Mouse (Mus musculus): ENCODE measurements around the gene Prcp. TPM values are rescaled to one million over a fixed set of nuclear protein-coding genes. Genes with fewer than 3 reads are reported as not detected.

Gene Prcp
- polyA plus RNA-seq, 1 experiment from 2014 or later, result 33.6 TPM

DNA sequence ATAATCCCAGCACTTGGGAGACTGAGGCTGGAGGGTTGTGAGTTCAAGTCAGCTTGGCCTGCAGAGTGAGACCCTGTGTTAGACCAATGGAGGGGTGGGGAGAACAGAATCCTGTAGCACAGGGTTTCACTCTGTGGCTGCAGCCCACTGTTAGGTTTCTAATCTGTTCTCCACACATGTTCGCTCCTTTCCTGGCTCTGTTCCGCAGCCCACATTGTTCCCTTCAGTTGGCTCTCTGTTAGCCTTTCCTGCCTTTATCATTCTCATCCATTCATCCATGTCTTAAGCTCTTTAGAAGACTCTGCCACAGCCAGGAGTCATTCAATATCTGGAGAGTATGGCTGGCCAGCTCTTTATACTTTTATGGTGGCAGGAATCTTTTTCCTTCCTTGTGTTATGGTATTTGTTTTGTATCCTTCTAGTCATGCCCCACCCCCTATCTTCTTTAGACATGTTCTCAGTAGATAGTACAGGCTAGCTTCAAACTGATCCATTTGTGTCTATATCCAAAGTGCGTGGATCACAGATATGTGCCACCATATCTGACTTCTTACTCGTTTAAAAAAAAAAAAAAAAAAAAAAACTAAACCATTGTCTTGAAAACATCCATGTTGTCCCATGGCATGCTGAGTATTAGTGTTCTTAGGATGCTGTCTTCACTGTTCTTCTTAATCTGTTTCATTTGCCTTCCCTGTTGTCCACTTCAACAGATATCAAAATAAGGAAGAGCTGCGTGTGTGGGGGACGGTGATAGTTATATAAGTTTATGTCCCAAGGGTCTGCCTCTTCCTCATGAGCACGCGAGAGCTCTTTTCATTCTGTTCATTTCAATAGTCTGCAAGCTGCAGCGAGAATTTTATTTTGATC is 9.8 kb downstream of the Prcp start:
- no peaks in the 10 kb centered on the region for H3K9me3 ChIP-seq (ENCODE audit: control insufficient read depth, low read length)
- 0 out of 2 replicates have a peak overlapping the region, but pooled peaks have one; percentile 6 for H3K9ac ChIP-seq (ENCODE audit: low read depth, low read length)
- peaks cover 45% of the 10 kb centered on the region for H3K4me1 ChIP-seq (replicated peaks; ENCODE audit: control insufficient read depth, insufficient read depth, low read length)
- no peaks in the 10 kb centered on the region for H3K36me3 ChIP-seq (ENCODE audit: control insufficient read depth, insufficient read depth, low read length)
- H3K27ac ChIP-seq (ENCODE audit: low read depth, low read length), result peak overlapping the region; percentile 81
- ATAC-seq (replicated peaks; ENCODE audit: low FRiP score) (peak; percentile 91), DNase-seq (ENCODE audit: low spot score) (no peak)
- no peak overlapping the region for H3K4me3 ChIP-seq (ENCODE audit: low read depth, low read length)
- WGBS, result 56% methylated on average over 9 of the region's 9 CpGs
- H3K4me2 ChIP-seq, result peak overlapping the region; percentile 46
- H3K27me3 ChIP-seq (replicated peaks; ENCODE audit: control insufficient read depth, insufficient read depth, low read length), result no peaks in the 10 kb centered on the region

DNA sequence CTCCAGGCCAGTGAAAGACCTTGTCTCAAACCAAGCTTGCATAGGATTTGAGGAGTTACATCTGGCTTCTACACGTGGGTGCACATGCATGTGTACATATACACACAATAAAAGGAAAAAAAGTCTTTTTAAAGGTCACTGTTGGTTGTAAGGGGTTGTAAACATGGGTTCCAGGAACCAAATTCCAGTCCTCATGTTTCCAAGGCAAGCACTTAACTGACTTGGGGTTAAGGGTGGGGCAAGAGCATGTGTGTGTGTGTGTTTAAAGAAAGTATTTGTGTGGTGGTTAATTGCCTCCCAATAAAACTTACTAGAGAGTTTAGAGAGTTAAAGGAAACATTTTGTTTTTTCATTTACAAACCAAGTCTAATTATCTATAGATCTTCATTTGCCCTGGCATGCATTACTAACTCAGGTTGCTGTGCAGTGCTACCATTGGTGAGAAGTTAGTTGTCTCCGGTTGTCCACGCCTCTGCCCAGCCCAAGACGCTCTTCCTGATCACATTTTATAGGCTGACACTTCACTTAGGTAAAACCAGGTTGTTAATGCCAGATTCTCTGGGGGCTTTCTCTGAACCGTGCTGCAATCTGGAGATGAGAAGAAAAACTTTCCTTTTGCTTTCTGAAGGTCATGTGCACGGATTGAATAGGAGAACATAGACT is 10.9 kb downstream of the Prcp start:
- Histone ChIP-seq H3K4me3 (ENCODE audit: low read depth, low read length) (no peak overlapping the region), H3K4me2 (peak overlapping the region; percentile 46), H3K27ac (ENCODE audit: low read depth, low read length) (peak overlapping the region; percentile 81), H3K36me3 (ENCODE audit: control insufficient read depth, insufficient read depth, low read length) (no peaks in the 10 kb centered on the region), H3K27me3 (replicated peaks; ENCODE audit: control insufficient read depth, insufficient read depth, low read length) (no peaks in the 10 kb centered on the region), H3K4me1 (replicated peaks; ENCODE audit: control insufficient read depth, insufficient read depth, low read length) (peaks cover 45% of the 10 kb centered on the region), H3K9ac (ENCODE audit: low read depth, low read length) (no peak overlapping the region), H3K9me3 (ENCODE audit: control insufficient read depth, low read length) (no peaks in the 10 kb centered on the region)
- WGBS, result 80% methylated on average over 6 of the region's 6 CpGs
- ATAC-seq (replicated peaks; ENCODE audit: low FRiP score) (no peak), DNase-seq (ENCODE audit: low spot score) (no peak)

DNA sequence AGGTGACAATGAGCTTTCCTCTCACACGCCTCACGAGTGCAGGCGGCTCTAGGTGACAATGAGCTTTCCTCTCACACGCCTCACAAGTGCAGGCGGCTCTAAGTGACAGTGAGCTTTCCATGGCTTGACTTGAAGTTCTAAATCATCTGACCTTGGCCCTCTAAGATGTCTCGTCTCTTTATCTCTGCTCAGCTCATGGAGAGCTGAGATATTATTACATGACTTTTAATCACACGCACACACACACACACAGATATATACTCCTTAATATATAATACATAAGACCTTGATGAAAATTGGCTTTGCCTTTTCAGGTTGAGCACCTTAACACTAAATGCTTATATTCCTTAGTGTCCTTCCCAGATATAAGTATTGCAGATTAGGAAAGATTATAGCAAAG is 12.5 kb downstream of the Prcp start:
- H3K4me2 ChIP-seq, result peak overlapping the region; percentile 13; the same call in 1 of the 2 replicates
- no peaks in the 10 kb centered on the region for H3K9me3 ChIP-seq (ENCODE audit: control insufficient read depth, low read length)
- peaks cover 42% of the 10 kb centered on the region for H3K4me1 ChIP-seq (replicated peaks; ENCODE audit: control insufficient read depth, insufficient read depth, low read length)
- H3K9ac ChIP-seq (ENCODE audit: low read depth, low read length), result no peak overlapping the region
- peak overlapping the region; percentile 8; the same call in 1 of the 2 replicates for H3K27ac ChIP-seq (ENCODE audit: low read depth, low read length)
- WGBS, result 66% methylated on average over 7 of the region's 7 CpGs
- ATAC-seq (replicated peaks; ENCODE audit: low FRiP score) (peak; percentile 56), DNase-seq (ENCODE audit: low spot score) (no peak)
- H3K4me3 ChIP-seq (ENCODE audit: low read depth, low read length), result no peak overlapping the region
- H3K36me3 ChIP-seq (ENCODE audit: control insufficient read depth, insufficient read depth, low read length), result no peaks in the 10 kb centered on the region
- no peaks in the 10 kb centered on the region for H3K27me3 ChIP-seq (replicated peaks; ENCODE audit: control insufficient read depth, insufficient read depth, low read length)

DNA sequence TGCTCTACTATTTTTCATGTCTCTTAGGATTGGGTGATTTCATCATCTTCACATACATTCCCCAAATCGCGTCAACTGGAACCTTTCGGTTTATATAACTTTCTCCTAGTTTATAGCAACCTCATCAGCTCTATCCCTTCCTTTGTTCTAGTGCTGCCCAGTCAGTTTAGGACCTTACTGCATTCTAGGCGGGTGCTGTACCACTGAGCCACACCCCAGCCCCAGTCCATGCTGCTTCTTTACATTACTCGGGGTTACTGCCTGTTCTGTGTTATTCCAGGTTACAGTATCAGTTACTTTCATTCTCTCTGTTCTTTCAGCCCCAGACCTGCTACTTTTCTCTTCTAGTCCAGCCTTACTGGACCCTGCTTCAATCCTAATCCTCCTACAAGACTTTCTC is 13.0 kb downstream of the Prcp start:
- ATAC-seq (replicated peaks; ENCODE audit: low FRiP score) (0 out of 2 replicates have a peak, but pooled peaks have one; percentile 29), DNase-seq (ENCODE audit: low spot score) (no peak)
- no peaks in the 10 kb centered on the region for H3K36me3 ChIP-seq (ENCODE audit: control insufficient read depth, insufficient read depth, low read length)
- peak overlapping the region; percentile 8; the same call in 1 of the 2 replicates for H3K27ac ChIP-seq (ENCODE audit: low read depth, low read length)
- 79% methylated on average over 5 of the region's 5 CpGs for WGBS
- no peaks in the 10 kb centered on the region for H3K27me3 ChIP-seq (replicated peaks; ENCODE audit: control insufficient read depth, insufficient read depth, low read length)
- no peak overlapping the region for H3K4me3 ChIP-seq (ENCODE audit: low read depth, low read length)
- no peak overlapping the region for H3K9ac ChIP-seq (ENCODE audit: low read depth, low read length)
- H3K4me1 ChIP-seq (replicated peaks; ENCODE audit: control insufficient read depth, insufficient read depth, low read length), result peaks cover 42% of the 10 kb centered on the region
- no peaks in the 10 kb centered on the region for H3K9me3 ChIP-seq (ENCODE audit: control insufficient read depth, low read length)
- H3K4me2 ChIP-seq, result no peak overlapping the region

DNA sequence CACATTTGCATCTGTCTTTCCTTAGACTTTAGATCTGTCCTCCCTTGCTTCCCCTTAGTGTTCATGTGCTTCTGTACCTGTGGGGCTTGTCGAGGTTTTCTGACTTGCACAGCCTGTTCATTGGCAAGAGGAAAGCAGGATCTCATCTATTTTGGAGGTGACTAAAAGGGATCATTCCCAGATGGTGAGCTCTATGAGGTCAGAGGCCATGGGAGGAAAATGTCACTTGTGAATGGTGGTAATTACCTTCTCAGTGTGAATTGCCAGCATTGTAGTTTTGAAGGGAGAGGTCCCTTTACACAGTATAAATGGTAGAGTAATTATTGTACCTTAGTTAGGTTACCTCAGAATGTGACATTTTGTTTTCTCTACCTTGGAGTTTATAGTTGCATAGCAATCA is 15.9 kb downstream of the Prcp start:
- Histone ChIP-seq H3K9me3 (ENCODE audit: control insufficient read depth, low read length) (no peaks in the 10 kb centered on the region), H3K9ac (ENCODE audit: low read depth, low read length) (no peak overlapping the region), H3K4me3 (ENCODE audit: low read depth, low read length) (no peak overlapping the region), H3K4me1 (replicated peaks; ENCODE audit: control insufficient read depth, insufficient read depth, low read length) (peaks cover 18% of the 10 kb centered on the region), H3K27me3 (replicated peaks; ENCODE audit: control insufficient read depth, insufficient read depth, low read length) (no peaks in the 10 kb centered on the region), H3K4me2 (no peak overlapping the region), H3K27ac (ENCODE audit: low read depth, low read length) (0 out of 2 replicates have a peak overlapping the region, but pooled peaks have one; percentile 22), H3K36me3 (ENCODE audit: control insufficient read depth, insufficient read depth, low read length) (no peaks in the 10 kb centered on the region)
- ATAC-seq (replicated peaks; ENCODE audit: low FRiP score) (no peak), DNase-seq (ENCODE audit: low spot score) (no peak)
- WGBS, result 73% methylated on average over 1 of the region's 1 CpGs

DNA sequence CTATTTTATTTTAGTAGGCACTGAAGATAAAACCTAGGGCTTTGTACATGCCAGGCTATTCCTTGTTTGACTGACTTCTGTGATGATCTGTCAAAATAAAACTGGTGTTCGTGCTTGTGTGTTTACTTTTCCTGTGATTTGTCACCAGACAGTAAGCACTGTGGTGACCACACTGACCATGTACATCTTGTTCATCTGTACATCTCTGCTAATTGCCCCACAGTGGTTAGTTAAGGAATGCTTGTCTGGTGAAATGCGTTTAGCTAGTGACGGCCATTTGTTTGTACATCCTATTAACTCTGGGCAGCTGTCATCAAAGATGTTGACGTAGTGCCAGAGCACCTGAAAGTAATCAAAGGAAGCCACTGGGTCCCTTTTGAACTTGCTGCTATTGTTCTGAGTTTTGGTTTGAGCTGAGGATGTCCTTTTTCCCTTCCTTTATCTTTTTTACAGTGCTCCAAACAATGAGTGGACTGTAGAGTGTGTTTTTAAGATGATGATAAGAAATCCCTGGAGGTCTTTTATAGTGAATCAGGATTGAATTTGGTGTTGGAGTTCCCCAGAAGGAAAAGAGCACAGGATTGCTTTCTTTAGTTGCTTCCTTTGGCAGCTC is 16.5 kb downstream of the Prcp start:
- no peak for DNase-seq (ENCODE audit: low spot score)
- H3K27ac ChIP-seq (ENCODE audit: low read depth, low read length), result no peak overlapping the region
- H3K27me3 ChIP-seq (replicated peaks; ENCODE audit: control insufficient read depth, insufficient read depth, low read length), result no peaks in the 10 kb centered on the region
- 56% methylated on average over 4 of the region's 4 CpGs for WGBS
- no peaks in the 10 kb centered on the region for H3K9me3 ChIP-seq (ENCODE audit: control insufficient read depth, low read length)
- peaks cover 13% of the 10 kb centered on the region for H3K4me1 ChIP-seq (replicated peaks; ENCODE audit: control insufficient read depth, insufficient read depth, low read length)
- H3K4me3 ChIP-seq (ENCODE audit: low read depth, low read length), result no peak overlapping the region
- no peak for ATAC-seq (replicated peaks; ENCODE audit: low FRiP score)
- H3K9ac ChIP-seq (ENCODE audit: low read depth, low read length), result no peak overlapping the region
- no peaks in the 10 kb centered on the region for H3K36me3 ChIP-seq (ENCODE audit: control insufficient read depth, insufficient read depth, low read length)
- no peak overlapping the region for H3K4me2 ChIP-seq

DNA sequence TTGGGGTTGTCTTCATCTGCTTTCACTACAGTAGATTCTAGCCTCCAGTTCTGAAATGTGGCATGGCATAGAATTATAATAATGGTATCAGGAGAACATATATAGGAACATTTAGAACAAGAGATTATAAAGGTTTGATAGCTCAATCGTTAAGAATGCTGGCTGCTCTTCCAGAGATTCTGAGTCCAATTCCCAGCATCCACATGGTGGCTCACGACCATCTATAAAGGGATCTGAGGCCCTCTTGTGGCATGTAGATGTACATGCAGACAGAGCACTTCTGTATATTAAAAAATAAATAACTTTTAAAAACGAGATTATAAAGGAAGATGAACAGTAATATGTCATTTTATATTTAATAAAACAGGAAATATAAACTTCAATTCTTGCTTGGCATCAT is 19.2 kb downstream of the Prcp start:
- Histone ChIP-seq H3K9me3 (ENCODE audit: control insufficient read depth, low read length) (no peaks in the 10 kb centered on the region), H3K4me2 (no peak overlapping the region), H3K36me3 (ENCODE audit: control insufficient read depth, insufficient read depth, low read length) (no peaks in the 10 kb centered on the region), H3K9ac (ENCODE audit: low read depth, low read length) (no peak overlapping the region), H3K4me3 (ENCODE audit: low read depth, low read length) (no peak overlapping the region), H3K27me3 (replicated peaks; ENCODE audit: control insufficient read depth, insufficient read depth, low read length) (no peaks in the 10 kb centered on the region), H3K4me1 (replicated peaks; ENCODE audit: control insufficient read depth, insufficient read depth, low read length) (no peaks in the 10 kb centered on the region; the same call in 1 of the 2 replicates), H3K27ac (ENCODE audit: low read depth, low read length) (no peak overlapping the region)
- WGBS, result 37% methylated on average over 3 of the region's 3 CpGs
- no peak for ATAC-seq (replicated peaks; ENCODE audit: low FRiP score)
- DNase-seq (ENCODE audit: low spot score), result no peak

DNA sequence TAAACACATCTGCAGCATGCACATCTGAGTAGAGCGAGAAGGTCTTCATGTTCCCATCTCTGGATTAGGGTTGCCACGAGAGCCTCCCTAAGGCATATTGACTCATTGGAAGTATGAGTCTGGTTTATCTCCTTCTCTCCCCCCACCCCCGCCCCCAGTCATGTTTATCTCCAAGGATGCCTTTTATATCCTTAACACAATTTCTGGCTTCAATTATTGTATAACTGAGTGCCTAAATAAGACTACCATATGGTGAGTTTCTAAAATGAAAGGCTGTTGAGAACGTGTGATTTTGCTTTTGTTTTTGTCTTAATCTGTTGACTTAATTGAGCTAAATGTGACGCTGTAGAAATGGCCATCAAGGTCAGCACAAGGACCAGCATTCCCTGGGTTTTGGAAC is 21.8 kb downstream of the Prcp start:
- no peaks in the 10 kb centered on the region for H3K36me3 ChIP-seq (ENCODE audit: control insufficient read depth, insufficient read depth, low read length)
- DNase-seq (ENCODE audit: low spot score), result no peak
- H3K27me3 ChIP-seq (replicated peaks; ENCODE audit: control insufficient read depth, insufficient read depth, low read length), result no peaks in the 10 kb centered on the region
- WGBS, result 71% methylated on average over 5 of the region's 5 CpGs
- ATAC-seq (replicated peaks; ENCODE audit: low FRiP score), result no peak
- H3K4me3 ChIP-seq (ENCODE audit: low read depth, low read length), result no peak overlapping the region
- no peaks in the 10 kb centered on the region for H3K4me1 ChIP-seq (replicated peaks; ENCODE audit: control insufficient read depth, insufficient read depth, low read length)
- H3K9me3 ChIP-seq (ENCODE audit: control insufficient read depth, low read length), result no peaks in the 10 kb centered on the region
- H3K27ac ChIP-seq (ENCODE audit: low read depth, low read length), result no peak overlapping the region
- H3K9ac ChIP-seq (ENCODE audit: low read depth, low read length), result no peak overlapping the region
- no peak overlapping the region for H3K4me2 ChIP-seq
